Mouse (Mus musculus) kidney, postnatal 0 days (tissue): ENCODE data around the gene Gemin6. TPM values are rescaled to one million over a fixed set of nuclear protein-coding genes. Genes with fewer than 3 reads are reported as not detected.
A peak's percentile ranks its signal among the peaks of the same experiment; 100 is the strongest.

Experiments
- ATAC-seq: fragments of 200-750 bp; cut with Nextera tagmentation; replicated peaks from 2 replicates; pipeline ENCODE4 v1.8.0; 2017; ENCODE audit warnings: low read depth, moderate number of reproducible peaks, moderate TSS enrichment, moderate library complexity; ENCODE audit not compliant: low FRiP score
- DNase-seq: peaks from one replicate; pipeline ENCODE4 v3.0.0-alpha.2; 2016; ENCODE audit warnings: low spot score
- H3K27ac ChIP-seq: fragments of 300-500 bp; sonication (generic); 2 replicates; pipeline ENCODE4 v1.5.1; 2014; ENCODE audit warnings: mild to moderate bottlenecking
- H3K27me3 ChIP-seq: fragments of 300-500 bp; sonication (generic); 2 replicates; pipeline ENCODE4 v1.6.1; 2014; ENCODE audit warnings: low read length, mixed read lengths; ENCODE audit not compliant: insufficient read depth
- H3K36me3 ChIP-seq: fragments of 300-500 bp; sonication (generic); 2 replicates; pipeline ENCODE4 v1.6.1; 2014; ENCODE audit warnings: low read length, mixed read lengths; ENCODE audit not compliant: insufficient read depth
- H3K4me1 ChIP-seq: fragments of 300-500 bp; sonication (generic); replicated peaks from 2 replicates; pipeline ENCODE4 v1.6.1; 2014; ENCODE audit warnings: antibody characterized with exemption, low read length, mixed read lengths; ENCODE audit not compliant: insufficient read depth
- H3K4me2 ChIP-seq: fragments of 300-500 bp; sonication (generic); 2 replicates; pipeline ENCODE4 v1.6.1; 2014; ENCODE audit warnings: mild to moderate bottlenecking, low read length, moderate library complexity, mixed read lengths
- H3K4me3 ChIP-seq: fragments of 300-500 bp; sonication (generic); replicated peaks from 2 replicates; pipeline ENCODE4 v1.5.1; 2014; ENCODE audit warnings: low read depth, low read length
- H3K9ac ChIP-seq: fragments of 300-500 bp; sonication (generic); 2 replicates; pipeline ENCODE4 v1.6.1; 2014; ENCODE audit warnings: low read depth, low read length
- H3K9me3 ChIP-seq: fragments of 300-500 bp; sonication (generic); replicated peaks from 2 replicates; pipeline ENCODE4 v1.6.1; 2016; ENCODE audit warnings: low read length, inconsistent platforms, mixed read lengths
- CTCF ChIP-seq: IDR thresholded peaks from 2 replicates; pipeline ENCODE4 v1.5.1; 2016; ENCODE audit warnings: antibody characterized with exemption, low read depth, mild to moderate bottlenecking, moderate library complexity
- WGBS: fragments of 180-500 bp; shearing (Covaris S2); extraction: QIAGEN DNeasy Blood & Tissue Kit; methylation state at CpG from one replicate; pipeline ENCODE4 v1.1.7; 2014; 5-methylcytosine and 5-hydroxymethylcytosine counted together
- polyA plus RNA-seq: library from polyadenylated mRNA; unstranded; fragments of >200 nt; fragmentation: Nextera tagmentation; extraction: Ambion mirVana; gene quantifications from 2 replicates; pipeline ENCODE4 v1.2.1, GENCODE M21; 2015

The Gemin6 gene
- polyA plus RNA-seq, 1 experiment from 2014 or later = 29.7 TPM

DNA sequence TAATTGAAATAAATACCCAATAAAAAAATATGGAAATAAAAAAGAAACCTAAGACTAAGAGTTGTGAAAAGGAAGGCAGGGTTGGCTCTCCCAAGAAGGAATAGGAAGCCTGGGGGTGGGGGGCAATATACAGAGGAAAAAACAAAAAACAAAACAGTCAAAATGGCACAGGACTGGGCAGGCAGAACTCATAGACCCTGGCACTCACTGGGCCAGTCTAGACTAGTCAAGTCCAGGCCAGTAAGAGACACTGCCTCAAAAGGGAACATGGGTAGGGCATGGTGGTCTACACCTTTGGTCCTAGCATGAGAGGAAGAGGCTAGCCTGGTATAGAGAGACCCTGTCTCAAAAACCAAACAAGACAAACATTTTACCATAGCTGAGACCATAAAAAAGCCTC lies 43.8 kb upstream of the Gemin6 start:
- DNase-seq (no peak), ATAC-seq (0 out of 2 replicates have a peak, but pooled peaks have one; percentile 46)
- TF ChIP-seq CTCF = no peak

DNA sequence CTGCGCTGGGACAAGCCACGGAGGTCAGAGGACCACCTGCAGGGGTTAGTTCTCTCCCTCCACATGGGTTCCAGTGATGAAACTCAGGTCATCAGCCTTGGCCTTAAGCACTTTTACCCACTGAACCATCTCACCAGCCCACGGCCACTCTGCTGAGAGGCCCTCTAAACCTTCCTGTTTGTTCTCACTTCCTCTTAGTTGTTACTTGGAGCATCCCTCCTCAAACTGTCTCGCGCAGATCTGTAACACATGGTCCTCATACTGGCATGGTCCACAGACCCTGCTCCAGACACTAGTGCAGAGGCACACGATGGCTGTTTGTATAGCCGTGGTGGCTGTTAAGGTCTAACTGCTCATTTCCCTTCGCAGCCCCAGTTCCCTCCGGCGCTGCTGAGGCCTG lies 40.6 kb upstream of the Gemin6 start:
- Histone ChIP-seq H3K4me2 (no peak overlapping the region), H3K27me3 (no peaks in the 10 kb centered on the region), H3K4me3 (no peak overlapping the region), H3K9ac (no peak overlapping the region), H3K9me3 (no peaks in the 10 kb centered on the region), H3K27ac (no peak overlapping the region), H3K4me1 (no peaks in the 10 kb centered on the region), H3K36me3 (no peaks in the 10 kb centered on the region)
- DNase-seq (no peak), ATAC-seq (no peak)
- 78% methylated on average over 10 of the region's 10 CpGs for WGBS
- TF ChIP-seq CTCF = no peak

More for the DNA sequence above, 43.8 kb upstream of the Gemin6 start:
- no peak overlapping the region for H3K4me3 ChIP-seq
- H3K4me1 ChIP-seq = no peaks in the 10 kb centered on the region
- no peak overlapping the region for H3K4me2 ChIP-seq
- H3K27me3 ChIP-seq = no peaks in the 10 kb centered on the region
- no peak overlapping the region for H3K27ac ChIP-seq
- no peaks in the 10 kb centered on the region for H3K36me3 ChIP-seq
- H3K9ac ChIP-seq = no peak overlapping the region
- no peaks in the 10 kb centered on the region for H3K9me3 ChIP-seq

DNA sequence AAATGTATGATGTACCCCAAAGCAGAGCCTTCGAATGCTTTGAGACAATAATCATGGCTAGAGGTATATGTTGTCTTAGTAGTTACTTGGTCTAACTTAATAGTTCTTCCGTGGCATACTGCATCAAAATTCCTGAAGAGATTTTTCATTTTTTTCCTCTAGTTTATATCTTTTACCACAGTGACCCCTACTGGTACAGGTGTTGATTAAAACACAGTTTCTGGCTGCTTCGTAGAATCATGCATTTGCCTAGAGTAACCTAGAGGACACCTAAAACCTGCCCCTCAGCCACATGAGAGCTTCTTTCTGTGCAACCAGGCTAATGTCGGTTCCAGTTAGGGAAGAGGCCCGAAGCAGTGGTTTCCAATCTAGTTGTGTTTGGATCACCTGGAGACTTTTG lies 31.2 kb upstream of the Gemin6 start:
- Histone ChIP-seq H3K4me2 (no peak overlapping the region), H3K9ac (no peak overlapping the region), H3K4me1 (no peaks in the 10 kb centered on the region), H3K36me3 (no peaks in the 10 kb centered on the region), H3K27ac (no peak overlapping the region), H3K27me3 (no peaks in the 10 kb centered on the region), H3K9me3 (no peaks in the 10 kb centered on the region), H3K4me3 (no peak overlapping the region)
- DNase-seq (peak; percentile 74), ATAC-seq (no peak)
- peak; percentile 59 for TF ChIP-seq CTCF
- WGBS = 65% methylated on average over 5 of the region's 5 CpGs

DNA sequence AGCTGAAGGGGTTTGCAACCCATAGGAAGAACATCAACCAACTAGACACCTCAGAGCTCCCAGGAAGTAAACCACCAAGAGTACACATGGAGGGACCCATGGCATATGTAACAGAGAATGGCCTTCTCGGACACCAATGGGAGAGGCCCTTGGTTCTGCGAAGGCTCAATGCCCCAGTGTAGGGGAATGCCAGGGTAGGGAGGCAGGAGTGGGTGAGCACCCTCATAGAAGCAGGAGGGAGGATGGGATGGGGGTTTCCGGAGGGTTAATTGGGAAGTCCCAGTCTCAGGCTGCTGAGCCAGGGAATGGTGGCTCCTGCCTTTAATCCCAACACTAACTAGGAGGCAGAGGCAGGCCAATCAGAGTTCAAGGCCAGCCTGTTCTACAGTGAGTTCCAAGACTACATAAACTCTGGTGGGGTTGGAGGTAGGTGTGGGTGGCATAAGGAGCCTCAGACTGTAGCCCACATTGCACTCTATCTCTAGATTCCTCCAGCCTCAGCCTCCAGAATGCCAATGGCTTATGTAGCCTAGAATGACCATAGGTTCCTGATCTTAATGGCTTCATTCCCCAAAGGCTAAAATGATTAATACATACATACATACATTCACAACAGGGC lies 25.0 kb upstream of the Gemin6 start:
- Histone ChIP-seq H3K36me3 (peaks cover 25% of the 10 kb centered on the region), H3K4me3 (no peak overlapping the region), H3K4me2 (no peak overlapping the region), H3K27ac (no peak overlapping the region), H3K27me3 (no peaks in the 10 kb centered on the region), H3K4me1 (no peaks in the 10 kb centered on the region), H3K9ac (no peak overlapping the region), H3K9me3 (no peaks in the 10 kb centered on the region)
- ATAC-seq = peak; percentile 40; the same call in 1 of the 2 replicates
- WGBS = 93% methylated on average over 3 of the region's 3 CpGs
- TF ChIP-seq CTCF = no peak
- no peak for DNase-seq

DNA sequence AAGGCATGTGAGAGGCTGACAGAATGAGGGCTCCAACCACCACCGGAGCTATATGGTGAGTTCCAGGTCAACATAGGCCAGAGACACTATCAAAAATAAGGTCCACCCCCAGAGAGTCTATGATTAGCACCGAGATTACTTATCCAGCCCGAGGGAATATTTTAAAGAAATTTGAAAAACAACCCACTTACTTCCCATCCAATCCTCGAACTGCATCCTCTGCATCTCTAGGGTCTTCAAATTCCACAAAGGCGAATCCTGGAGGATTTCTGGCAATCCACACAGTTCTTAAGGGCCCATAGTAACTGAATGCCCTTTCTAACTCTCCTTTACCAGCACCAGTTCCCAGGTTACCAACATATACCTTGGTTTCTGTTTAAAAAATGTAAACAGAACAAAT lies 18.6 kb upstream of the Gemin6 start:
- Histone ChIP-seq H3K4me3 (peak overlapping the region; percentile 90), H3K4me1 (no peaks in the 10 kb centered on the region), H3K9me3 (no peaks in the 10 kb centered on the region), H3K4me2 (peak overlapping the region; percentile 55), H3K27ac (no peak overlapping the region), H3K9ac (peak overlapping the region; percentile 89), H3K27me3 (no peaks in the 10 kb centered on the region), H3K36me3 (peaks cover 22% of the 10 kb centered on the region)
- no peak for TF ChIP-seq CTCF
- ATAC-seq (no peak), DNase-seq (no peak)
- 6% methylated on average over 5 of the region's 5 CpGs for WGBS

DNA sequence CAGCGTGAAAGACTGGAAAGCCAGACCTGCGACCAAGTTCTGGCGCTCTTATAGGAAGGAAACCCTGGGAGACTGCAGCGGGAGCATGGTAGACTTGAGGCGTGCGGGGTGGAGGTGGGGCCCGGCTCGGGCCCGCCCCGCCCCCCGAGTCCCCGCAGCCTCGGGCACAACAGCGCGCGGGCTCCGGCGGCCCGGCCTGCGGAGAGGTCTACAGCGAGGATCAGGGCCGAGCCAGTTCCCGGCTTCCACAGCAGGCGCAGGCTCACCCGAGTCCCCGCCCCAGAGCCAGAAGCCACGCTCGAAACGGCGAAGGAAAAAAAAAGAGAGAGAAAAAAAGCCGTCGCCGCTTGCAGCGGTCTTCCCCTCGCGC lies 18.0 kb upstream of the Gemin6 start:
- no peaks in the 10 kb centered on the region for H3K27me3 ChIP-seq
- peak; percentile 65 for DNase-seq
- H3K27ac ChIP-seq = peak overlapping the region; percentile 97

More for the DNA sequence above, 18.0 kb upstream of the Gemin6 start:
- H3K4me2 ChIP-seq = peak overlapping the region; percentile 55
- ATAC-seq = peak; percentile 57
- no peaks in the 10 kb centered on the region for H3K4me1 ChIP-seq
- peak overlapping the region; percentile 89 for H3K9ac ChIP-seq
- no peaks in the 10 kb centered on the region for H3K9me3 ChIP-seq
- H3K4me3 ChIP-seq = peak overlapping the region; percentile 90
- no peak for TF ChIP-seq CTCF
- WGBS = under 1% methylated on average over 36 of the region's 36 CpGs
- peaks cover 22% of the 10 kb centered on the region for H3K36me3 ChIP-seq
